Mouse (Mus musculus): Measurements from ENCODE around the gene Atn1.

DNA sequence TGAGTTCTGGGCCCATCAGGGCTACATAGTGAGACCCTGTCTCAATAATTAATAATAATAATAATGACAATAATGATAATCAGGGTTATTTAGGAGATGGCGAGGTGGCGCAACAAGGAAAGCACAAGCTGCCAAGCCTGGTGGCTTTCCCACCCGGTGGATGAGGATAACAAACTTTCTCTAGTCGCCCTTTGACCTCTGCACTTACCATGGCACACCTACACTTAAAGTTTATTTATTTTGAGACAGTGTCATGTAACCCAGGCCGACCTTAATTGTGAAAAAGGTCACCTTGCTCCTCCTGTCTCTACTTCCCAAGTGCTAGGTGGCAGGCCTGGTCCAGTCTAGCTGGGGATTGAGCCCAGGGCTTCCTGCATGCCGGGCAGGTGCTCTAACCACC, 57.6 kb downstream of the Atn1 start:
- TF ChIP-seq CTCF (IDR thresholded peaks at IDR 0.05; ENCODE audit: low read depth) (no peak), EP300 (optimal IDR thresholded peaks at IDR 0.05) (no peak)

Measured in stomach, postnatal 0 days (tissue).